Mouse (Mus musculus): ENCODE measurements around the gene Meis1. TPM values are rescaled to one million over a fixed set of nuclear protein-coding genes. Genes with fewer than 3 reads are reported as not detected.

Meis1 gene
- polyA plus RNA-seq, 1 experiment from 2014 or later = 51.7 TPM

GRCm38 (mm10) chr11:18897921-18898646 is 120.7 kb downstream of the Meis1 start:
- Histone ChIP-seq H3K4me3 (replicated peaks; ENCODE audit: low read depth, low read length) (no peak overlapping the region), H3K9me3 (ENCODE audit: control insufficient read depth, low read length) (no peaks in the 10 kb centered on the region), H3K27ac (replicated peaks; ENCODE audit: low read depth, low read length) (no peak overlapping the region), H3K27me3 (ENCODE audit: control insufficient read depth, insufficient read depth, low read length) (no peaks in the 10 kb centered on the region), H3K9ac (replicated peaks; ENCODE audit: low read length) (no peak overlapping the region), H3K4me1 (ENCODE audit: control insufficient read depth, insufficient read depth, low read length) (no peaks in the 10 kb centered on the region), H3K36me3 (ENCODE audit: control insufficient read depth, insufficient read depth, low read length) (no peaks in the 10 kb centered on the region), H3K4me2 (ENCODE audit: low read length) (no peak overlapping the region)
- no peak for ATAC-seq (ENCODE audit: low FRiP score, low TSS enrichment)
- 52% methylated on average over 7 of the region's 7 CpGs for WGBS
- no peak for DNase-seq

DNA sequence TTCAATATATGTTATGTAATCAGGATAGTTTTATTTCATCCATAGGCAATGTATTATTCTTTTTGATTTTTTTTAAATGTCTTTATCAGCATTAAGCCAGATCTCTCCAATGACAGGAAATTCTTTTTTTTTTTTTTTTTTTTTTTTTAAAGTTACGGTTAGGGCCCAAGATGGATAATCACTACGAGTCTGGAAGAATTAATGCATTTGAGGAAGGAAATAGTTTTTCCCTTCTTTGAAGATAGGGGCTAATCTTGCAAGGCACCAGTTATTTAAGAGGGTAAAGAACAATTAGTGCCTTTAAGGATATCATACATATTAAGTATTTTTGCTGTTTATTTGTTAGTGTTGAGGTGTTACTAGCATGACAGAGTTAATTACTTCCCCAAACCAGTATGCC is 121.5 kb downstream of the Meis1 start:
- H3K9ac ChIP-seq (replicated peaks; ENCODE audit: low read length) = no peak overlapping the region
- no peaks in the 10 kb centered on the region for H3K4me1 ChIP-seq (ENCODE audit: control insufficient read depth, insufficient read depth, low read length)
- no peaks in the 10 kb centered on the region for H3K36me3 ChIP-seq (ENCODE audit: control insufficient read depth, insufficient read depth, low read length)
- 89% methylated on average over 2 of the region's 2 CpGs for WGBS
- ATAC-seq (ENCODE audit: low FRiP score, low TSS enrichment) (no peak), DNase-seq (no peak)
- no peak overlapping the region for H3K27ac ChIP-seq (replicated peaks; ENCODE audit: low read depth, low read length)
- no peaks in the 10 kb centered on the region for H3K27me3 ChIP-seq (ENCODE audit: control insufficient read depth, insufficient read depth, low read length)
- no peaks in the 10 kb centered on the region for H3K9me3 ChIP-seq (ENCODE audit: control insufficient read depth, low read length)
- no peak overlapping the region for H3K4me2 ChIP-seq (ENCODE audit: low read length)
- H3K4me3 ChIP-seq (replicated peaks; ENCODE audit: low read depth, low read length) = no peak overlapping the region

GRCm38 (mm10) chr11:18892470-18892869 is 126.3 kb downstream of the Meis1 start:
- no peak overlapping the region for H3K4me3 ChIP-seq (replicated peaks; ENCODE audit: low read depth, low read length)
- H3K4me2 ChIP-seq (ENCODE audit: low read length) = no peak overlapping the region
- no peak overlapping the region for H3K27ac ChIP-seq (replicated peaks; ENCODE audit: low read depth, low read length)
- H3K9me3 ChIP-seq (ENCODE audit: control insufficient read depth, low read length) = no peaks in the 10 kb centered on the region
- H3K9ac ChIP-seq (replicated peaks; ENCODE audit: low read length) = no peak overlapping the region
- DNase-seq (no peak), ATAC-seq (ENCODE audit: low FRiP score, low TSS enrichment) (no peak)
- no peaks in the 10 kb centered on the region for H3K27me3 ChIP-seq (ENCODE audit: control insufficient read depth, insufficient read depth, low read length)
- H3K36me3 ChIP-seq (ENCODE audit: control insufficient read depth, insufficient read depth, low read length) = no peaks in the 10 kb centered on the region
- H3K4me1 ChIP-seq (ENCODE audit: control insufficient read depth, insufficient read depth, low read length) = no peaks in the 10 kb centered on the region
- WGBS = 73% methylated on average over 2 of the region's 2 CpGs

DNA sequence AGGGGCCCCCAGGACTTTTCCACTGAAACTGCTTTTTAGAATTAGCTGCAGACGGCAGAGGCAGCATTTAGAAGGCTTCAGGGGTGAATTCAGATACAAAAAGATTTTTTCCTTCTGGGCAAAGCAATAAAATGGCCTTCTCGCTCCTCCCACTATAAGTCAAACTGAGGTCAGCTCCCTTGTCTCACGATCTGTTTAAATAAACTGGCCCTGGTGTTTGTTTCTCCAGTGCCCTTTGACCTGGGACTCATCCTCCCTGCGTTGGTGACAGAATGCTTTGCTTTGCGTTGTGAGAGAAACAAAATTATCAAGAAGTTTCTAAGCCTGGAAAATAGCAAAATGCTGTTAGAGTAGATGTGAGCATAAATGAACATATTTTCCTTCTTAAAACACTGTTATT is 129.6 kb downstream of the Meis1 start:
- Histone ChIP-seq H3K27me3 (ENCODE audit: control insufficient read depth, insufficient read depth, low read length) (no peaks in the 10 kb centered on the region), H3K4me3 (replicated peaks; ENCODE audit: low read depth, low read length) (no peak overlapping the region), H3K27ac (replicated peaks; ENCODE audit: low read depth, low read length) (no peak overlapping the region), H3K9ac (replicated peaks; ENCODE audit: low read length) (no peak overlapping the region), H3K9me3 (ENCODE audit: control insufficient read depth, low read length) (no peaks in the 10 kb centered on the region), H3K36me3 (ENCODE audit: control insufficient read depth, insufficient read depth, low read length) (no peaks in the 10 kb centered on the region), H3K4me2 (ENCODE audit: low read length) (no peak overlapping the region), H3K4me1 (ENCODE audit: control insufficient read depth, insufficient read depth, low read length) (peaks cover 14% of the 10 kb centered on the region)
- WGBS = 28% methylated on average over 5 of the region's 5 CpGs
- ATAC-seq (ENCODE audit: low FRiP score, low TSS enrichment) (no peak), DNase-seq (no peak)

DNA sequence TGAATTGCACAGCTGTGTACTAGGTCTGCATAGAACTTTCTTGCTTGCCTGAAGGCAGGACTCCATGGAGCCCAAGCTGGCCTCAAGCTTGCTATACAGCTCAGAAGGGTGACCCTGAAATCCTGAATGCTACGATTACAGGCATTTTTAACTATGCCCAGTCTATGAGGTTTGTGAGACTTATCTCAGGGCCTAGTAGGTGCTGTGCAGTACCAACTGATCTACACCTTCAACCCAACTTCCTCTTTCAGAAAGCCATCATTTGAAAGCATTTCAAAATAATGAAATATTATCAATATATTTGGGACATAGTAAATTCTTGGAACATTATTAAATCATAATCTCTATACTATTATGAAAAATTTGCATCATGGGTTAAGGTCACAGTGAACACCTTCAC is 130.1 kb downstream of the Meis1 start:
- no peak overlapping the region for H3K4me3 ChIP-seq (replicated peaks; ENCODE audit: low read depth, low read length)
- ATAC-seq (ENCODE audit: low FRiP score, low TSS enrichment) (no peak), DNase-seq (no peak)
- no peaks in the 10 kb centered on the region for H3K9me3 ChIP-seq (ENCODE audit: control insufficient read depth, low read length)
- no peaks in the 10 kb centered on the region for H3K36me3 ChIP-seq (ENCODE audit: control insufficient read depth, insufficient read depth, low read length)
- peaks cover 19% of the 10 kb centered on the region for H3K4me1 ChIP-seq (ENCODE audit: control insufficient read depth, insufficient read depth, low read length)
- H3K27ac ChIP-seq (replicated peaks; ENCODE audit: low read depth, low read length) = no peak overlapping the region
- H3K27me3 ChIP-seq (ENCODE audit: control insufficient read depth, insufficient read depth, low read length) = no peaks in the 10 kb centered on the region
- no peak overlapping the region for H3K4me2 ChIP-seq (ENCODE audit: low read length)
- H3K9ac ChIP-seq (replicated peaks; ENCODE audit: low read length) = no peak overlapping the region
- 79% methylated on average over 1 of the region's 1 CpGs for WGBS

GRCm38 (mm10) chr11:18885729-18886325 is 133.0 kb downstream of the Meis1 start:
- no peaks in the 10 kb centered on the region for H3K27me3 ChIP-seq (ENCODE audit: control insufficient read depth, insufficient read depth, low read length)
- H3K4me2 ChIP-seq (ENCODE audit: low read length) = no peak overlapping the region; the same call in 1 of the 2 replicates
- no peak overlapping the region for H3K4me3 ChIP-seq (replicated peaks; ENCODE audit: low read depth, low read length)
- H3K36me3 ChIP-seq (ENCODE audit: control insufficient read depth, insufficient read depth, low read length) = no peaks in the 10 kb centered on the region
- no peak overlapping the region for H3K27ac ChIP-seq (replicated peaks; ENCODE audit: low read depth, low read length)
- no peak for ATAC-seq (ENCODE audit: low FRiP score, low TSS enrichment)
- H3K9me3 ChIP-seq (ENCODE audit: control insufficient read depth, low read length) = no peaks in the 10 kb centered on the region
- 15% methylated on average over 9 of the region's 9 CpGs for WGBS
- peaks cover 41% of the 10 kb centered on the region for H3K4me1 ChIP-seq (ENCODE audit: control insufficient read depth, insufficient read depth, low read length)
- H3K9ac ChIP-seq (replicated peaks; ENCODE audit: low read length) = no peak overlapping the region
- DNase-seq = no peak

DNA sequence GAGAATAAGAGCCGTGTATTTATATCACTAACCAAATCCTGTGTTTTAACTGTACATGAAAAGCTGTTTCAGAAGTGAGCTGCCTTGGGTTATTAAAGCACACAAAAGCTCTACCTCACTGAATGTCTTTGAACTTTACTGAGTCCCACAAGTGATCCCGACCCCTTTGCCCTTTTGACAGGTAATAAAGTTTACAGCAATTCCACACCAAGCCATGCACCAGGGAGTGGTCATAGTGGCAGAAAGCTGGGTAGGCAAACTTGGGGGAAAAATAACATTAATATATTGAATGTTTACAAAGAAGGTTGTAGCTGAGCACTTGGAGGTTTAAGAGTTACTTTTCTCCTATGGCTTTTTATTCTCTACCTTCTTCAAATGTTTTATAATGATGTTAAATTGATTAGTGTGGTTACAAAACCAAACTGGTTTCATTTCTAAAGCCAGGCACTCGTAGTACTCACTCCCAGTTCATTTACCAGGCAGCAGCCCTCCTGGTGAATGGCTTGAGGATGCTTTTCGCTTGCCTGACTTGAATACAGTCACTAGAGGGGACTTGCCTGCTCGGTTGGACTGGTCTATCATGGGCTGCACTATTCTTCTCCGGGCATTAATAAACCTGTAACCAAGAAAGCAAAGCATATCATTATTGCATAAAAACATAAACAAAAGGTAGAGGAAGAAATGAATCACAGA is 133.6 kb downstream of the Meis1 start:
- ATAC-seq (ENCODE audit: low FRiP score, low TSS enrichment) (no peak), DNase-seq (no peak)
- H3K9ac ChIP-seq (replicated peaks; ENCODE audit: low read length) = no peak overlapping the region
- H3K4me1 ChIP-seq (ENCODE audit: control insufficient read depth, insufficient read depth, low read length) = peaks cover 44% of the 10 kb centered on the region
- H3K27ac ChIP-seq (replicated peaks; ENCODE audit: low read depth, low read length) = no peak overlapping the region
- 27% methylated on average over 6 of the region's 6 CpGs for WGBS
- H3K4me2 ChIP-seq (ENCODE audit: low read length) = no peak overlapping the region
- H3K9me3 ChIP-seq (ENCODE audit: control insufficient read depth, low read length) = no peaks in the 10 kb centered on the region
- no peaks in the 10 kb centered on the region for H3K36me3 ChIP-seq (ENCODE audit: control insufficient read depth, insufficient read depth, low read length)
- no peak overlapping the region for H3K4me3 ChIP-seq (replicated peaks; ENCODE audit: low read depth, low read length)
- no peaks in the 10 kb centered on the region for H3K27me3 ChIP-seq (ENCODE audit: control insufficient read depth, insufficient read depth, low read length)

DNA sequence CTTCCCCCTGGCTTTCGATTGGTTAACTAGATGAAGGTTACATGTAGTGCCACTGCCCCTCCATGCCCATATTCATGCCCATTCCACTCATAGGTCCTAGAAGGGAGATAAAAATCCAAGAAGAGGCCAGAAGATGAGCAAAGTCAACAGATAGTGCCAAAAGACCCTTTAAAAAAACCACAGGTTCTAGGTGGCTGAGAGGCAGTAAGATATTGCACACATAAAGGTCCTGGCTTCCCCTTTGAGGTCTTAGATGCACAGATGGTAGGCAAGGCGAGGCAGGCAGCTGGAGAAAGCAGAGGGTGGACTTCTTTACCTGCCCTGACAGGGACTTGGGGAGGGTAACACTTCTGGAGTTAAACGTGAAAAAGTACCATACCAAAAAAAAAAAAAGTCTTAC is 134.8 kb downstream of the Meis1 start:
- WGBS = 31% methylated on average over 3 of the region's 3 CpGs
- H3K9me3 ChIP-seq (ENCODE audit: control insufficient read depth, low read length) = no peaks in the 10 kb centered on the region

More for the DNA sequence above, 134.8 kb downstream of the Meis1 start:
- Histone ChIP-seq H3K4me1 (ENCODE audit: control insufficient read depth, insufficient read depth, low read length) (peaks cover 45% of the 10 kb centered on the region), H3K9ac (replicated peaks; ENCODE audit: low read length) (no peak overlapping the region), H3K36me3 (ENCODE audit: control insufficient read depth, insufficient read depth, low read length) (no peaks in the 10 kb centered on the region), H3K27me3 (ENCODE audit: control insufficient read depth, insufficient read depth, low read length) (no peaks in the 10 kb centered on the region), H3K4me3 (replicated peaks; ENCODE audit: low read depth, low read length) (no peak overlapping the region), H3K27ac (replicated peaks; ENCODE audit: low read depth, low read length) (peak overlapping the region; percentile 68), H3K4me2 (ENCODE audit: low read length) (peak overlapping the region; percentile 11)
- DNase-seq (no peak), ATAC-seq (ENCODE audit: low FRiP score, low TSS enrichment) (no peak)
